Mouse (Mus musculus) midbrain, embryonic 12.5 days (tissue): ENCODE data around the gene Gbp8. TPM values are rescaled to one million over a fixed set of nuclear protein-coding genes. Genes with fewer than 3 reads are reported as not detected.
"Not testable (repeated sequence)": the region's sequence is repeated elsewhere in the genome, so short reads cannot be mapped to it uniquely, and the experiment has no call there.

Experiments
- ATAC-seq: fragments of 200-750 bp; cut with Nextera tagmentation; 2 replicates; pipeline ENCODE4 v1.8.0; 2017; ENCODE audit warnings: low read depth, moderate TSS enrichment, moderate library complexity; ENCODE audit not compliant: low FRiP score
- H3K27ac ChIP-seq: fragments of 300-500 bp; sonication (generic); replicated peaks from 2 replicates; pipeline ENCODE4 v1.5.1; 2016; ENCODE audit warnings: mild to moderate bottlenecking
- H3K27me3 ChIP-seq: fragments of 300-500 bp; sonication (generic); 2 replicates; pipeline ENCODE4 v1.6.1; 2016; ENCODE audit warnings: mild to moderate bottlenecking
- H3K36me3 ChIP-seq: fragments of 300-500 bp; sonication (generic); 2 replicates; pipeline ENCODE4 v1.6.1; 2016
- H3K4me1 ChIP-seq: fragments of 300-500 bp; sonication (generic); 2 replicates; pipeline ENCODE4 v1.6.1; 2016
- H3K4me2 ChIP-seq: fragments of 300-500 bp; sonication (generic); replicated peaks from 2 replicates; pipeline ENCODE4 v1.6.1; 2016; ENCODE audit warnings: mild to moderate bottlenecking, moderate library complexity
- H3K4me3 ChIP-seq: fragments of 300-500 bp; sonication (generic); 2 replicates; pipeline ENCODE4 v1.5.1; 2016; ENCODE audit warnings: mild to moderate bottlenecking
- H3K9ac ChIP-seq: fragments of 300-500 bp; sonication (generic); replicated peaks from 2 replicates; pipeline ENCODE4 v1.6.1; 2016; ENCODE audit warnings: mild to moderate bottlenecking, moderate library complexity
- H3K9me3 ChIP-seq: fragments of 300-500 bp; sonication (generic); 2 replicates; pipeline ENCODE4 v1.6.1; 2016; ENCODE audit warnings: mild to moderate bottlenecking
- WGBS: fragments of 180-500 bp; shearing (Covaris S2); methylation state at CpG from one replicate; pipeline ENCODE4 v1.1.7; 2016; 5-methylcytosine and 5-hydroxymethylcytosine counted together
- polyA plus RNA-seq: library from polyadenylated mRNA; unstranded; fragments of >200 nt; fragmentation: Nextera tagmentation; extraction: Ambion mirVana; gene quantifications from 2 replicates; pipeline ENCODE4 v1.2.1, GENCODE M21; 2016

Gbp8 gene
- 0.45 and 0.47 TPM in 2 replicates for polyA plus RNA-seq

- not testable (repeated sequence) for H3K4me1 ChIP-seq, H3K27me3 ChIP-seq, H3K4me2 ChIP-seq, H3K36me3 ChIP-seq, H3K9me3 ChIP-seq, ATAC-seq, H3K4me3 ChIP-seq, H3K27ac ChIP-seq, H3K9ac ChIP-seq
- WGBS, result 38% methylated on average over 2 of the region's 2 CpGs
These were observed at the start of gene Gbp8, which contains the start of the genes Gbp9 and Gbp4 for GRCm38 (mm10) chr5:105139409-105140088. Gene Gbp8 (minus strand): TSS chr5:105139540. Gene Gbp9 (minus strand): TSS chr5:105139539. Gene Gbp4 (minus strand): TSS chr5:105139586.

GRCm38 (mm10) chr5:105181446-105181845 lies 42.1 kb upstream of the Gbp8 start:
- H3K27me3 ChIP-seq, result no peaks in the 10 kb centered on the region
- H3K4me2 ChIP-seq, result no peak overlapping the region
- no peak overlapping the region for H3K27ac ChIP-seq
- H3K4me3 ChIP-seq, result no peak overlapping the region
- no peaks in the 10 kb centered on the region for H3K9me3 ChIP-seq
- no peak overlapping the region for H3K9ac ChIP-seq
- H3K4me1 ChIP-seq, result no peaks in the 10 kb centered on the region
- H3K36me3 ChIP-seq, result no peaks in the 10 kb centered on the region
- no peak for ATAC-seq

DNA sequence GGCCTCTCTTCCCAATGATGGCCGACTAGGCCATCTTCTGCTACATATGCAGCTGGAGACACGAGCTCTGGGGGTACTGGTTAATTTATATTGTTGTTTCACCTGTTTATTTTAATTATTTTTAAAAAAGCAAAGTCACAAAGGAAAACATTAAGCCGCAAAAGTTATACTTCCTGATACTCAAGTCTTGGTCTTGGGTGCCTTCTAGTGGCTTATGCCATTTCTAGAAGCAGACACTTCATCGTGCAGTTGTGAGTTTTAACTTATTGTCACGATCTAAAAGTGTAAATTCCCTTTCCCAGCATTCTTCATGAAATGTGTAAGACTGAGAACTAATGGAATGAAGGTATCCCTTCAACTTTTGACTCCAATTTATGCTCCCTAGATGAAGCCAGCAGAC lies 17.2 kb upstream of the Gbp8 start:
- no peaks in the 10 kb centered on the region for H3K27me3 ChIP-seq
- no peak overlapping the region for H3K27ac ChIP-seq
- H3K4me3 ChIP-seq, result no peak overlapping the region
- no peaks in the 10 kb centered on the region for H3K36me3 ChIP-seq
- WGBS, result 87% methylated on average over 5 of the region's 5 CpGs
- no peak overlapping the region for H3K4me2 ChIP-seq
- no peak for ATAC-seq
- no peaks in the 10 kb centered on the region for H3K9me3 ChIP-seq
- no peak overlapping the region for H3K9ac ChIP-seq
- no peaks in the 10 kb centered on the region for H3K4me1 ChIP-seq

GRCm38 (mm10) chr5:105154049-105154448 lies 14.7 kb upstream of the Gbp8 start:
- Histone ChIP-seq H3K27me3 (no peaks in the 10 kb centered on the region), H3K4me2 (no peak overlapping the region), H3K9me3 (no peaks in the 10 kb centered on the region), H3K9ac (no peak overlapping the region), H3K27ac (no peak overlapping the region), H3K36me3 (no peaks in the 10 kb centered on the region), H3K4me3 (no peak overlapping the region), H3K4me1 (no peaks in the 10 kb centered on the region)
- ATAC-seq, result no peak

- H3K4me3 ChIP-seq, H3K4me2 ChIP-seq, H3K27me3 ChIP-seq, H3K36me3 ChIP-seq, H3K9me3 ChIP-seq, ATAC-seq, H3K27ac ChIP-seq, H3K4me1 ChIP-seq, H3K9ac ChIP-seq: not testable (repeated sequence)
- WGBS, result 77% methylated on average over 2 of the region's 2 CpGs
These were observed 8.7 kb upstream of the Gbp8 start for GRCm38 (mm10) chr5:105148062-105148461.

DNA sequence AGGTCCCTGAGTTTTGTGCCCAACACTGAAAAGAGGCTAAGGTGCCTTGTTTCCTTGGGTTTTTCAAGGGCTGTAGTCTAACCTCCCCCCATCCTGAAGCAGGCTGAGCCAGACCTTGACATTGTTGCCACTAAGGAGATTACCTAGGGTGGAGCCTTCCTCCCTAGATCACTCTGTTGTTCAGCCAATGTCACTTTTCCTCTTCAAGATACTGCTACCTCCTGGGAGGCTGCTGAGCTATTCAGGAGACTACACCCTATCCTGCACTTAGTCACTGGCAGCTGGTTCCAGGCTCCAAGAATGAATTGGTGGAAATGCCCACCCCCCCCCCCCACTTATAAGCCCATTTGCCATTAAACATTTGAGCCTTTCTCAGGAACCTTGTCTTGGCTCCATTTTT lies 7.1 kb upstream of the Gbp8 start:
- no peak overlapping the region for H3K4me2 ChIP-seq
- no peak for ATAC-seq
- H3K27ac ChIP-seq, result no peak overlapping the region
- no peak overlapping the region for H3K4me3 ChIP-seq
- H3K36me3 ChIP-seq, result no peaks in the 10 kb centered on the region
- H3K4me1 ChIP-seq, result no peaks in the 10 kb centered on the region
- H3K27me3 ChIP-seq, result no peaks in the 10 kb centered on the region
- no peak overlapping the region for H3K9ac ChIP-seq
- H3K9me3 ChIP-seq, result no peaks in the 10 kb centered on the region

DNA sequence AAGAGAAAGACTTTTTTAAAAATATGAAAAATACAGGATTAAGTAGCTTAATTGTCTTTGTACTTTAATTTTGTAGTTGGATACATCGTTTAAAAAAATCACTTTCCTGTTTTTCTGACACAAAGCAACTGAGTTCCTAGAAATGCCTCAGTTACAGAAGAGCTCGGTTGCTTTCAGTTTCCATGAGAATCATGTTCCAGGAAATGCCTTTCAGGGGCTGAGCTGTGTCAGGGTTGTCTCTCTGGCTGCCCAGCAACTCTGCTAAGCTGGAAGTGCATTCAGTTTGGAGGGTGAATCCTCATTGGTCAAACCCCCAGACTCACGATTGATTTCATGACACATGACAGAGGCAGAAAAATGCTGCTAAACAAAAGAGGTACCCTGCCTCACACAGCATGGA lies 6.4 kb upstream of the Gbp8 start:
- 59% methylated on average over 3 of the region's 3 CpGs for WGBS
- not testable (repeated sequence) for ATAC-seq, H3K36me3 ChIP-seq, H3K4me2 ChIP-seq, H3K4me1 ChIP-seq, H3K9me3 ChIP-seq, H3K9ac ChIP-seq, H3K27me3 ChIP-seq, H3K27ac ChIP-seq, H3K4me3 ChIP-seq

GRCm38 (mm10) chr5:105140089-105140810 lies 910 bp upstream of the Gbp8 start:
- H3K27me3 ChIP-seq, H3K4me2 ChIP-seq, H3K4me1 ChIP-seq, H3K9me3 ChIP-seq, H3K9ac ChIP-seq, H3K27ac ChIP-seq, H3K4me3 ChIP-seq, H3K36me3 ChIP-seq, ATAC-seq: not testable (repeated sequence)
- 32% methylated on average over 2 of the region's 2 CpGs for WGBS

- H3K27me3 ChIP-seq, result no peaks in the 10 kb centered on the region
- H3K4me2 ChIP-seq, result no peak overlapping the region
- ATAC-seq, result no peak
- H3K4me3 ChIP-seq, result no peak overlapping the region
- H3K4me1 ChIP-seq, result no peaks in the 10 kb centered on the region
- 82% methylated on average over 1 of the region's 1 CpGs for WGBS
- no peaks in the 10 kb centered on the region for H3K9me3 ChIP-seq
- H3K36me3 ChIP-seq, result no peaks in the 10 kb centered on the region
- no peak overlapping the region for H3K9ac ChIP-seq
- H3K27ac ChIP-seq, result no peak overlapping the region
These were observed 434 bp downstream of the Gbp8 start for GRCm38 (mm10) chr5:105138906-105139305.

- H3K27me3 ChIP-seq, H3K4me2 ChIP-seq, H3K27ac ChIP-seq, H3K4me3 ChIP-seq, H3K36me3 ChIP-seq, H3K4me1 ChIP-seq, H3K9ac ChIP-seq, ATAC-seq, H3K9me3 ChIP-seq: not testable (repeated sequence)
- WGBS, result 89% methylated on average over 3 of the region's 3 CpGs
These were observed 2.5 kb downstream of the Gbp8 start for GRCm38 (mm10) chr5:105136706-105137304.

DNA sequence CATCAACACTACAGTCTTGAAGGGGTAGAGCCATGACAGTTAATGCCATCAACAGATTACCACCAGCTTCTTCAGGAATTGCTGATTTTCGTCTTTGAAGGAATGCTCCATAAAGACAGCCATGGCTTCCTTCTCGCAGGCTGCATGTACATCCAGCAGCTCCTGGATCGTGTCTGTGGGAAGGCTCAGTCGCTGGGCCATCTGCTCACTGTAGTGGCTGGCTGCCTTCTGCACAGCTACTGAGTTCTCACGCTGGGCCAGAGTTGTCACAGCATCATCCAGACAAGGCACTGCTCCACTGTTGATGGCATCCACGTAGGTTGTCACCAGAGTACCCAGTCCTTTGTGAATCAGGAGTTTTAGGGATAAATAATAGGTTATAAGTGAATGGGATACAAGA lies 17.6 kb downstream of the Gbp8 start:
- H3K4me1 ChIP-seq, H3K27ac ChIP-seq, H3K9ac ChIP-seq, H3K4me3 ChIP-seq, H3K9me3 ChIP-seq, ATAC-seq, H3K4me2 ChIP-seq, H3K27me3 ChIP-seq, H3K36me3 ChIP-seq: not testable (repeated sequence)
- 82% methylated on average over 6 of the region's 6 CpGs for WGBS

GRCm38 (mm10) chr5:105115740-105116139 lies 23.6 kb downstream of the Gbp8 start:
- no peak for ATAC-seq
- no peak overlapping the region for H3K4me3 ChIP-seq
- no peaks in the 10 kb centered on the region for H3K27me3 ChIP-seq
- H3K36me3 ChIP-seq, result no peaks in the 10 kb centered on the region
- no peaks in the 10 kb centered on the region for H3K4me1 ChIP-seq
- WGBS, result 89% methylated on average over 2 of the region's 2 CpGs
- H3K9me3 ChIP-seq, result no peaks in the 10 kb centered on the region
- no peak overlapping the region for H3K9ac ChIP-seq
- no peak overlapping the region for H3K27ac ChIP-seq
- H3K4me2 ChIP-seq, result no peak overlapping the region
